Mouse (Mus musculus) ZHBTc4 (cell line): ENCODE measurements around the gene 1700011L22Rik.

Experiments used
- DNase-seq: peaks from one replicate; pipeline ENCODE4 v3.0.0-alpha.2; 2011; ENCODE audit warnings: low read depth, low spot score

The 1700011L22Rik gene

GRCm38 (mm10) chr8:79175991-79176390 is 72.4 kb downstream of the 1700011L22Rik start:
- DNase-seq: peak; percentile 84

- DNase-seq: no peak
Observed at GRCm38 (mm10) chr8:79173606-79174005, 74.8 kb downstream of the 1700011L22Rik start.

GRCm38 (mm10) chr8:79165276-79165675 is 83.1 kb downstream of the 1700011L22Rik start:
- no peak for DNase-seq

- no peak for DNase-seq
Observed at GRCm38 (mm10) chr8:79164336-79164735, 84.0 kb downstream of the 1700011L22Rik start.

GRCm38 (mm10) chr8:79162533-79163308 is 85.6 kb downstream of the 1700011L22Rik start:
- peak; percentile 23 for DNase-seq

GRCm38 (mm10) chr8:79161172-79161778 is 87.1 kb downstream of the 1700011L22Rik start:
- DNase-seq: no peak
